Mouse (Mus musculus): ENCODE data around the gene Cic. TPM values are rescaled to one million over a fixed set of nuclear protein-coding genes. Genes with fewer than 3 reads are reported as not detected.

Cic gene
- 42.5 and 47.5 TPM in 2 replicates for polyA plus RNA-seq (2014; fragmentation: Nextera tagmentation; extraction: Ambion mirVana)

DNA sequence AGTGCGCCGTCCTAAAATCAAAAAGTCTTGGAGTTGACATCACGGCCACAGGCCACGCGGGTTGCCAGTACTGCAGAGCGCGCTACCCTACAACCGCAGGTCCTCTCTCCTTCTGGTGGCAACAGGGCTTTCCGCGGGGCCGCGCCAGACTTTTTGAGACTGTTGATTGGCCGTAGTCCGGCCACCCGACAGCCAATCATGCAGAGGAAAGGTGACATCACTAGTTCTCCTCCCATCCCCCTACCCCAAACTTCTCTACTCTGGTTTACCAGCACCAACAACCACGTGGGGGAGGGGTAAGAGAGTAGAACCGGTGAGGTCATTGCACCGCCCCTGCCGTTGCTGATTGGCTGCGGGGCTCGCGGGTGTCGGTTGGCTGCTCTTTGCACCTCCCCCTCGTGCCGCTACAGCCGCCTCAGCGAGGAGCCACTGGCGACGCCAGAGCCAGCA is at the start of gene Cic:
TSS of gene Cic (plus strand) at position 404 of the 450 bp plus-strand sequence.
- peaks cover 12% of the 10 kb centered on the region for H3K36me3 ChIP-seq (replicated peaks; ENCODE audit: control insufficient read depth, insufficient read depth)
- H3K4me2 ChIP-seq (replicated peaks): peak within 1 kb of the TSS; percentile 89
- DNase-seq (ENCODE audit: low spot score): peak; percentile 99
- H3K27me3 ChIP-seq (ENCODE audit: control insufficient read depth, insufficient read depth, low read length): no peaks in the 10 kb centered on the region
- H3K4me3 ChIP-seq (replicated peaks; ENCODE audit: low read length): peak within 1 kb of the TSS; percentile 52
- H3K9ac ChIP-seq: peak within 1 kb of the TSS; percentile 70
- under 1% methylated on average over 29 of the region's 29 CpGs for WGBS
- H3K9me3 ChIP-seq (ENCODE audit: control insufficient read depth, low read length): no peaks in the 10 kb centered on the region
- peaks cover 15% of the 10 kb centered on the region for H3K4me1 ChIP-seq (replicated peaks; ENCODE audit: control insufficient read depth, insufficient read depth, low read length)
- H3K27ac ChIP-seq: peak within 1 kb of the TSS; percentile 92
- ATAC-seq (ENCODE audit: low FRiP score): peak; percentile 89

DNA sequence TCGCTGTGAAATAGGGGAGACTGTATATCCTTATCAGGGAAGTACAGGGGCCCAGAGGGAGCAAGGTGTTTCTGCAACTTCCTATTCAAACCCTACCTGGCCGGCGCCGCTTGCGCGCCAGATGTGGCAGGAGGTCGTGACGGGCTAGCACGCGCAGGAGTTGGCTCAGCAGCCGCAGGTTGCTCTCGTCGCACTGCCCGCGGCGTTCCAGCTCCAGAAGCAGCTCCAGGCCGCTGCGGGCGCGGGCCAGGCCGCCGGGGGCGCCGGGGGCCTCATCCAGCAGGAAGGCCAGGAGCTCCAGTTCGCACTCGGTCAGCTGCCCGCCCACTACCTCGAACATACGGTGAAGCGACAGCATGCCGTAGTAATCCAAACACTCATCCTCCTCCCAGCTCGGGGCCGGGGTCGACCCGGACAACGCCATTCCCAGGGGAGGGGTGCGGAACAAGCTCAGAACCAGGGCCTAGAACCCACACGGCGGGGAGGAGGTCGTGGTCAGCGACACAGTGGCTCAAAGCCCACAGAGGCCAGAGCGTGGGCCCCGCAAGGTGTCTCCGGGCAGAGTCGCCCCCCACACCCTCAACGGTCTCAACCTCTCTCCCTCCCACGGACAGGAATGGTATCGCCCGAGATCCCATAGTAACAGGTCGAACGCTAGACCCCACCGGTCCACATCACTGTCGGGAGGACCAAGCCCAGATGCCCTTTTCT is 48.6 kb upstream of the Cic start:
- peaks cover 30% of the 10 kb centered on the region for H3K4me1 ChIP-seq (replicated peaks; ENCODE audit: control insufficient read depth, insufficient read depth, low read length)
- peak overlapping the region; percentile 78 for H3K27ac ChIP-seq
- under 1% methylated on average over 53 of the region's 53 CpGs for WGBS
- peak; percentile 68 for DNase-seq (ENCODE audit: low spot score)
- H3K9ac ChIP-seq: peak overlapping the region; percentile 77
- H3K4me2 ChIP-seq (replicated peaks): peak overlapping the region; percentile 94
- H3K27me3 ChIP-seq (ENCODE audit: control insufficient read depth, insufficient read depth, low read length): no peaks in the 10 kb centered on the region
- peak overlapping the region; percentile 81 for H3K4me3 ChIP-seq (replicated peaks; ENCODE audit: low read length)
- no peaks in the 10 kb centered on the region for H3K9me3 ChIP-seq (ENCODE audit: control insufficient read depth, low read length)
- H3K36me3 ChIP-seq (replicated peaks; ENCODE audit: control insufficient read depth, insufficient read depth): peaks cover 36% of the 10 kb centered on the region
- ATAC-seq (ENCODE audit: low FRiP score): 0 out of 2 replicates have a peak, but pooled peaks have one; percentile 15

DNA sequence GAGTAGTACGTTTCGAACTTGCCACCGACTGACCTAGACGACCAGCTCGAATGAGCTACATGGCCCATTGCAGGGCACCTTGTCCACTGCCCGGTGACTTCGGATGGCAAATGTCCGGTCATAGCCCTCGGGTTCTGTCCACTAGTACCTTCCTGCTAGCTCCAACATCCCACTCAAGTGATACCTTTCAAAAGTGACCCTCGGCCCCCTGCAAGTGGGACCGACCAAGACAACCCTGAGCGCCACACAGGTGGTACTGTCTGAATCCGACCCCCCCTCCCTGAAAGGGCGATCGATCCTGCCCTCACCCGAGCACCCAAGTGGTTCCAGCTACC is 48.1 kb upstream of the Cic start:
- peak overlapping the region; percentile 77 for H3K9ac ChIP-seq
- H3K27me3 ChIP-seq (ENCODE audit: control insufficient read depth, insufficient read depth, low read length): no peaks in the 10 kb centered on the region
- ATAC-seq (ENCODE audit: low FRiP score) (peak; percentile 12; the same call in 1 of the 2 replicates), DNase-seq (ENCODE audit: low spot score) (no peak)
- H3K4me2 ChIP-seq (replicated peaks): peak overlapping the region; percentile 94
- H3K9me3 ChIP-seq (ENCODE audit: control insufficient read depth, low read length): no peaks in the 10 kb centered on the region
- H3K36me3 ChIP-seq (replicated peaks; ENCODE audit: control insufficient read depth, insufficient read depth): peaks cover 35% of the 10 kb centered on the region
- peak overlapping the region; percentile 81 for H3K4me3 ChIP-seq (replicated peaks; ENCODE audit: low read length)
- H3K27ac ChIP-seq: peak overlapping the region; percentile 78
- peaks cover 30% of the 10 kb centered on the region for H3K4me1 ChIP-seq (replicated peaks; ENCODE audit: control insufficient read depth, insufficient read depth, low read length)
- WGBS: under 1% methylated on average over 16 of the region's 16 CpGs

DNA sequence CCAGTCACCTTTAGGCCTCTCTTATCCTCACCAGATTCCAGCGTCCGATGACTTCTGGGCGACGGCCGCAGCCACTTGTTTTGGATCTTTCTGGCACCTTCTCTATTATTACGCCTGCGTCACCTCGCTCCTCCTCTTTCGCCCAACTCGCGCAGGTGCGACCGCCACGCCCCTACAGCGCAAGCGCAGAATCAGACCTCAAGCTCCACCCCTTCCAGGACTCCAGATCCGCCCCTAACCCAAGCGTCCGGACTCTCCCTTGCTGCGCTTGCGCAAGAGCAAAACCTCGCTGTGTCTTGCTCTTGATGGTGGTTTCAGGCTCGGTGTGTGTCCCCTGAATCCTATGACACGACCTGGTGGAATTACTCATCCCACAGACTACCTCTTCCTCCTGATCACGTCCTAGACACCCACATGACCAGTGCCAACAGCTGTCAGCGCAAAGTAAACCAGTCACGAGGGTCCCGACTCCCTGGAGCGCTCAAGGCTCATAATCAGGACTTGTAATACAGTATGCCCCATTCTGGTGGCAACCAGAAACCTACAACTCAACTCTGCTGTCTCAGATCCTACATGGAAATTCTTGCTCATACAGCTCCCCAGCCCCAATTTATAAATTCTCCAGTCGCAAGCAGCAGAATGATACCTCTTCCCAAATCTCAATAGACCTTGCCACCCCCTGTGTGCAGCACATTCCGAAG is 47.6 kb upstream of the Cic start:
- ATAC-seq (ENCODE audit: low FRiP score) (peak; percentile 67), DNase-seq (ENCODE audit: low spot score) (peak; percentile 95)
- H3K27me3 ChIP-seq (ENCODE audit: control insufficient read depth, insufficient read depth, low read length): no peaks in the 10 kb centered on the region
- peak overlapping the region; percentile 77 for H3K9ac ChIP-seq
- peak overlapping the region; percentile 78 for H3K27ac ChIP-seq
- peak overlapping the region; percentile 94 for H3K4me2 ChIP-seq (replicated peaks)
- WGBS: 4% methylated on average over 31 of the region's 31 CpGs
- H3K9me3 ChIP-seq (ENCODE audit: control insufficient read depth, low read length): no peaks in the 10 kb centered on the region
- H3K36me3 ChIP-seq (replicated peaks; ENCODE audit: control insufficient read depth, insufficient read depth): peaks cover 36% of the 10 kb centered on the region; the same call in 1 of the 2 replicates
- peaks cover 30% of the 10 kb centered on the region for H3K4me1 ChIP-seq (replicated peaks; ENCODE audit: control insufficient read depth, insufficient read depth, low read length)
- peak overlapping the region; percentile 81 for H3K4me3 ChIP-seq (replicated peaks; ENCODE audit: low read length)

DNA sequence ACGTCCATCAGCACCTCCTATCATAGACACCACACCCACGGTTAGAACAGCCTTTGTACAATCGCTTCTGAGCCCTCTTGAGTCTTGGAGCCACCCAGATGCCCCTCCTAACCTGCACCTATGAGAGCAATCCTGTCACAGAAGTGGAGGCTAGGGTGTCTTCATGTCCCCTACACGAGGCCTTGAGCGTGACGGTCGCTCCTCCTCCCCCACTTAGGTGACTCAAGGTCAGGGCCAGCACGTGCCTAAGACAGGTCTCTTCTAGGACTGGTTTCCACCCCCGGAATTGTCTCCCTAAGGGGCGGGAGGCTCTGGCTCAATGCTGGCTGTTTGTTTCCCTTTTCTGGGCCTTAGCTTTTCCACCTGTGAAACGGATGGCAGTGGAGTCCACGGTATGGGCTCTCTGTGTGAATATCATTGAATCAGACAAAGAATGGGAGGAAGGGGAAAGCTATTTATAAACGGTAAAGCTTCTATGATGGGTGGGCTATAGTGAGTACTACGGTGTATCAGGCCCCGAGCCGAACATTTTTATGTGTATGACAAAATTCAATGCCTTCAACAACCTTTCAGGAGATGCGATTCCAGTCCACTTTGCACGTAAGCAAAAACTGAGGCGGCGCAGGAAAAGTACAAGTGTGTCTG is 46.9 kb upstream of the Cic start, which contains the start of gene Dedd2:
TSS of gene Dedd2 (minus strand) at position 159 of the 645 bp plus-strand sequence.
- H3K27me3 ChIP-seq (ENCODE audit: control insufficient read depth, insufficient read depth, low read length): no peaks in the 10 kb centered on the region
- peak within 1 kb of the TSS; percentile 94 for H3K4me2 ChIP-seq (replicated peaks)
- ATAC-seq (ENCODE audit: low FRiP score): no peak
- 8% methylated on average over 20 of the region's 20 CpGs for WGBS
- H3K36me3 ChIP-seq (replicated peaks; ENCODE audit: control insufficient read depth, insufficient read depth): peaks cover 37% of the 10 kb centered on the region
- H3K4me3 ChIP-seq (replicated peaks; ENCODE audit: low read length): peak within 1 kb of the TSS; percentile 81
- no peaks in the 10 kb centered on the region for H3K9me3 ChIP-seq (ENCODE audit: control insufficient read depth, low read length)
- peak within 1 kb of the TSS; percentile 77 for H3K9ac ChIP-seq
- DNase-seq (ENCODE audit: low spot score): no peak
- H3K27ac ChIP-seq: peak within 1 kb of the TSS; percentile 80
- H3K4me1 ChIP-seq (replicated peaks; ENCODE audit: control insufficient read depth, insufficient read depth, low read length): peaks cover 30% of the 10 kb centered on the region

DNA sequence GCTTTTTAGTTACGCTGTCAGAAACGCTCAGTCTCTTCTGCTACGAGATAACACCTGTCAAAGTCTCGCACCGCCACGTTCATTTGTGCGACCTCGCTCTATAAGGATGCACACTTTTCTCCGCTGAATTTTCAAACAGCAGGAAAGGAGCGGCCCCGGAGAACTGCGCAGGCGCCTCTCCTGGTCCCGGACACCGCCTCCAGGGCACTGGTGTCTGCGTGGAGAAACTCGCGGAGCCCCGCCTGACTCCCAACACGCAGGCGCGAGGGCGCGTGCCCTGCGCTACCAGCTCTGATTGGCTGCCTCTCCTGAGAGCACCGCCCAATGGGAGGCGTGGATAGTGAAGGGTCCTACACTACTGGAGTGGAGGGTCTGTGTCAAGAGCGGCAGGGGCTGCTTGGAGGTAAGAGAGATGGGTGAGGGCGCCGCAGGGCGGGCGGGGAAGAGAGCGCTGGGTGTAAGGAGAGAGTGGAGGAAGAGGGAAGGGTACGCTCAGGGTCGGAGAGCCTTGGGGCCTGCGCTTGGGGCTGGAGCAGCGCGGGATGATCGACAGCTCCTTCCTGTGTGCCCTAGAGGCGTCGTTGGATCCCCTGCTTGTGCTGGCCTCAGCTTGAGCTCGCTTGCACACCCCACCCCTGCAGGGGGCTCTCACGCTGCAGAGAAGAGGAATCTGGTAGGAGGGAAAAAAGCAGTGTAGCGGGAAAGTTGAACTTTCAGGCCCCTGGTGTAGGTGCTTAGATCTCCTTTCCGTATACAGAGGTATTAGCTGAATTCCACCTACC is 46.2 kb upstream of the Cic start, which contains the start of gene Zfp526:
TSS of gene Zfp526 (plus strand) at position 324 of the 782 bp plus-strand sequence.
- ATAC-seq (ENCODE audit: low FRiP score) (peak; percentile 96), DNase-seq (ENCODE audit: low spot score) (peak; percentile 98)
- Histone ChIP-seq H3K4me2 (replicated peaks) (peak within 1 kb of the TSS; percentile 94), H3K9me3 (ENCODE audit: control insufficient read depth, low read length) (no peaks in the 10 kb centered on the region), H3K27me3 (ENCODE audit: control insufficient read depth, insufficient read depth, low read length) (no peaks in the 10 kb centered on the region), H3K27ac (peak within 1 kb of the TSS; percentile 80), H3K4me1 (replicated peaks; ENCODE audit: control insufficient read depth, insufficient read depth, low read length) (peaks cover 30% of the 10 kb centered on the region), H3K9ac (peak within 1 kb of the TSS; percentile 77), H3K4me3 (replicated peaks; ENCODE audit: low read length) (peak within 1 kb of the TSS; percentile 81), H3K36me3 (replicated peaks; ENCODE audit: control insufficient read depth, insufficient read depth) (peaks cover 37% of the 10 kb centered on the region)
- WGBS: under 1% methylated on average over 42 of the region's 45 CpGs

DNA sequence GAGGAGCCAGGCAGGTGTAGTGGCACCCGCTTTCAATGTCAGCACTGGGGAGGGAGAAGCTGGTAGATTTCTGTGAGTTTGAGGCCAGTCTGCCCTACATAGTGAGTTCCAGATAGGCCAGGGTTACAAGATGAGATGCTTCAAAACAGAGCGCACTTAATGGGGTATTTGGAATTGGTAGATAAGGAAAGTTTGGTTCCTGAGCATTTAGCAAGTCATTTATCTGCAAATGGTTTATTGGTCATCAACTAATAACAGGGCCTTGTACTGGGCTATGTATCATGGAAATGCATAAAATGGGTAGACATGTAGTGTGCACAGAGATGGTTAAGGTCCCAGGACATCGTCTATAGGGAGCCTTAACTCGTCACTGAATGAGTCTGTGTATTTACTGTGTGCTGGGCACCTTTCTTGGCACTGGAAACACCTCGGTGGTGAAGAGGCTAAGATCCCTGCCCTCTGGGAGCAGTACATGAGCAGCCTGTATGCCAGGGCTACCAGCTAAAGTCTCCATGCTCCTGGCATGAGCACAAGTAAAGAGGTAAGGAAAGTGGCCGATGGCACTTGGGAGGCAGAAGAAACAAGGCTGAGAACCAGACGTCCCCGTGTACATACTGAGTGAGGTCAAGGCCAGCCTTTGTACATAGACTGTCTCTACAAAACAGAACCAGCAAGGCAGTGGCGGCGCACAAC is 45.1 kb upstream of the Cic start:
- ATAC-seq (ENCODE audit: low FRiP score) (no peak), DNase-seq (ENCODE audit: low spot score) (no peak)
- Histone ChIP-seq H3K9me3 (ENCODE audit: control insufficient read depth, low read length) (no peaks in the 10 kb centered on the region), H3K4me3 (replicated peaks; ENCODE audit: low read length) (peak overlapping the region; percentile 81), H3K27me3 (ENCODE audit: control insufficient read depth, insufficient read depth, low read length) (no peaks in the 10 kb centered on the region), H3K27ac (no peak overlapping the region), H3K9ac (no peak overlapping the region; the same call in 1 of the 2 replicates), H3K4me2 (replicated peaks) (peak overlapping the region; percentile 94), H3K36me3 (replicated peaks; ENCODE audit: control insufficient read depth, insufficient read depth) (peaks cover 40% of the 10 kb centered on the region), H3K4me1 (replicated peaks; ENCODE audit: control insufficient read depth, insufficient read depth, low read length) (peaks cover 30% of the 10 kb centered on the region)
- 88% methylated on average over 10 of the region's 10 CpGs for WGBS

DNA sequence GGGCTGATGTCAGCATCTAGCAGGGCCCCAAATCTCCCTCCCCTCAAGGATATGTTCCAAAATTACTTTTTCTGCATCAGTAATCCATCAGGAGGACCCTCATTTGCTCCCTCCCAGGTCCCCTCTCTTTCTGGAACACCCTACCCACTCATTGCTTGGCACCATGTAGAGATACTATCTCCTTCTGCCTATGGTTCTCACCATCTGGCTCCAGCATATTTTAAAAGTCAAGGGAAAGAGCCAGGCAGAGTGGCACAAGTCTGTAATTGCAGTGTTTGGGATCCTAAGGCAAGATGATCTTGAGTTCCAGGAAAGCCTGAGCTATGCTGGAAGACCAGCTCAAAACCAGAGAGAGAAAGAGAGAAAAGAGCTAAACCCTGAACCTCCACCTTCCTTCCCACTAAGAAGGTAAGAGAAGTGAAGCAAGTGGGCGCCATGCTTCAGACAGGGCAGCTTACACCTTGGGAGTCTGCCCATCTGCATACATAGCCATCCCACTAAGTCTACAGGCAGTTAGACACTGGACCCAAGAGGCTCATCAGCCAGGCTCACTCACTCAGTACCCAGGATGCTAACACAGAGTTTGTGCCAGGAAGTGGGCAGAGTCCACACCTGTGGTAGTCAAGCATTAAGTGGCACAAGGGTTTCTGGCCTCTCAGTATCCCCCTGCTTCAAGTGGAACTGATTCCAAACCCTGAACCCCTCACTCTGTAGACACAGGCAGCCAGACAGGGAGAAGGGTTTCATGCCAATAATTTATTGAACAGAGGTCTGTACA is 39.8 kb upstream of the Cic start:
- Histone ChIP-seq H3K4me2 (replicated peaks) (no peak overlapping the region), H3K4me1 (replicated peaks; ENCODE audit: control insufficient read depth, insufficient read depth, low read length) (no peaks in the 10 kb centered on the region), H3K4me3 (replicated peaks; ENCODE audit: low read length) (no peak overlapping the region), H3K9me3 (ENCODE audit: control insufficient read depth, low read length) (no peaks in the 10 kb centered on the region), H3K36me3 (replicated peaks; ENCODE audit: control insufficient read depth, insufficient read depth) (peaks cover 89% of the 10 kb centered on the region), H3K27me3 (ENCODE audit: control insufficient read depth, insufficient read depth, low read length) (no peaks in the 10 kb centered on the region), H3K27ac (no peak overlapping the region), H3K9ac (no peak overlapping the region)
- no peak for DNase-seq (ENCODE audit: low spot score)
- no peak for ATAC-seq (ENCODE audit: low FRiP score)
- WGBS: 94% methylated on average over 1 of the region's 1 CpGs
